Mouse (Mus musculus) retina, embryonic 14.5 days (tissue): Measurements from ENCODE around the gene Atoh8.

Experiments
- DNase-seq: peaks from one replicate; pipeline ENCODE4 v3.0.0-alpha.2; 2015; ENCODE audit warnings: low spot score

The Atoh8 gene

GRCm38 (mm10) chr6:72254588-72255075, 19.3 kb upstream of the Atoh8 start:
- no peak for DNase-seq

- no peak for DNase-seq
Observed at GRCm38 (mm10) chr6:72253911-72254587, 18.7 kb upstream of the Atoh8 start.

- DNase-seq = no peak
Observed at GRCm38 (mm10) chr6:72253168-72253567, 17.8 kb upstream of the Atoh8 start.

GRCm38 (mm10) chr6:72252433-72252832, 17.1 kb upstream of the Atoh8 start:
- no peak for DNase-seq

GRCm38 (mm10) chr6:72249981-72250380, 14.6 kb upstream of the Atoh8 start:
- DNase-seq = no peak

- no peak for DNase-seq
Observed at GRCm38 (mm10) chr6:72248150-72248914, 13.0 kb upstream of the Atoh8 start.

GRCm38 (mm10) chr6:72246303-72246702, 10.9 kb upstream of the Atoh8 start:
- DNase-seq = no peak

GRCm38 (mm10) chr6:72244569-72245285, 9.3 kb upstream of the Atoh8 start:
- no peak for DNase-seq

- DNase-seq = no peak
Observed at GRCm38 (mm10) chr6:72244144-72244549, 8.8 kb upstream of the Atoh8 start.

- DNase-seq = no peak
Observed at GRCm38 (mm10) chr6:72242532-72243320, 7.3 kb upstream of the Atoh8 start.

GRCm38 (mm10) chr6:72241843-72242154, 6.4 kb upstream of the Atoh8 start:
- DNase-seq = no peak

- no peak for DNase-seq
Observed at GRCm38 (mm10) chr6:72241133-72241842, 5.9 kb upstream of the Atoh8 start.

- DNase-seq = no peak
Observed at GRCm38 (mm10) chr6:72240042-72240441, 4.7 kb upstream of the Atoh8 start.

GRCm38 (mm10) chr6:72237035-72237434, 1.7 kb upstream of the Atoh8 start:
- DNase-seq = peak; percentile 97

GRCm38 (mm10) chr6:72235807-72236407, 530 bp upstream of the Atoh8 start:
- no peak for DNase-seq

- peak; percentile 73 for DNase-seq
Observed at GRCm38 (mm10) chr6:72234372-72235097, 842 bp downstream of the Atoh8 start.

GRCm38 (mm10) chr6:72233950-72234349, 1.4 kb downstream of the Atoh8 start:
- DNase-seq = peak; percentile 44

GRCm38 (mm10) chr6:72232870-72233269, 2.5 kb downstream of the Atoh8 start:
- no peak for DNase-seq

GRCm38 (mm10) chr6:72232411-72232810, 3.0 kb downstream of the Atoh8 start:
- DNase-seq = no peak

- peak; percentile 56 for DNase-seq
Observed at GRCm38 (mm10) chr6:72230875-72231274, 4.5 kb downstream of the Atoh8 start.
